Mouse (Mus musculus) lung, postnatal 0 days (tissue): ENCODE results near the gene Btbd10. TPM values are rescaled to one million over a fixed set of nuclear protein-coding genes. Genes with fewer than 3 reads are reported as not detected.

Experiments
- ATAC-seq: fragments of 200-750 bp; cut with Nextera tagmentation; 2 replicates; pipeline ENCODE4 v1.8.0; 2017; ENCODE audit warnings: moderate library complexity
- DNase-seq: peaks from one replicate; pipeline ENCODE4 v3.0.0-alpha.2; 2016; ENCODE audit warnings: low spot score
- H3K27ac ChIP-seq: fragments of 300-500 bp; sonication (generic); 2 replicates; pipeline ENCODE4 v1.5.1; 2014; ENCODE audit warnings: antibody characterized with exemption, mild to moderate bottlenecking, low read length, mixed read lengths
- H3K27me3 ChIP-seq: fragments of 300-500 bp; sonication (generic); replicated peaks from 2 replicates; pipeline ENCODE4 v1.6.1; 2014; ENCODE audit warnings: low read length, mixed read lengths; ENCODE audit not compliant: insufficient read depth
- H3K36me3 ChIP-seq: fragments of 300-500 bp; sonication (generic); 2 replicates; pipeline ENCODE4 v1.6.1; 2014; ENCODE audit warnings: low read length, mixed read lengths; ENCODE audit not compliant: insufficient read depth
- H3K4me1 ChIP-seq: fragments of 300-500 bp; sonication (generic); 2 replicates; pipeline ENCODE4 v1.6.1; 2014; ENCODE audit warnings: antibody characterized with exemption, low read depth, low read length, mixed read lengths; ENCODE audit not compliant: insufficient read depth
- H3K4me2 ChIP-seq: fragments of 300-500 bp; sonication (generic); replicated peaks from 2 replicates; pipeline ENCODE4 v1.6.1; 2014; ENCODE audit warnings: low read depth, mild to moderate bottlenecking, low read length, moderate library complexity, mixed read lengths
- H3K4me3 ChIP-seq: fragments of 300-500 bp; sonication (generic); 2 replicates; pipeline ENCODE4 v1.5.1; 2014; ENCODE audit warnings: low read depth, low read length
- H3K9ac ChIP-seq: fragments of 300-500 bp; sonication (generic); replicated peaks from 2 replicates; pipeline ENCODE4 v1.6.1; 2014; ENCODE audit warnings: low read depth, mild to moderate bottlenecking
- H3K9me3 ChIP-seq: fragments of 300-500 bp; sonication (generic); 2 replicates; pipeline ENCODE4 v1.6.1; 2016; ENCODE audit warnings: low read length, mixed read lengths
- CTCF ChIP-seq: IDR thresholded peaks from 2 replicates; pipeline ENCODE4 v1.5.1; 2016; ENCODE audit warnings: antibody characterized with exemption, mild to moderate bottlenecking
- EP300 ChIP-seq: IDR thresholded peaks from 2 replicates; pipeline ENCODE4 v1.6.1; 2016; ENCODE audit warnings: antibody characterized with exemption, mild to moderate bottlenecking, control low read depth
- WGBS: fragments of 180-500 bp; shearing (Covaris S2); extraction: QIAGEN DNeasy Blood & Tissue Kit; methylation state at CpG from one replicate; pipeline ENCODE4 v1.1.7; 2014; 5-methylcytosine and 5-hydroxymethylcytosine counted together
- polyA plus RNA-seq: library from polyadenylated mRNA; unstranded; fragments of >200 nt; fragmentation: Nextera tagmentation; extraction: Ambion mirVana; gene quantifications from 2 replicates; pipeline ENCODE4 v1.2.1, GENCODE M21; 2015

The Btbd10 gene
- polyA plus RNA-seq, 1 experiment from 2014 or later: 20.8 TPM

DNA sequence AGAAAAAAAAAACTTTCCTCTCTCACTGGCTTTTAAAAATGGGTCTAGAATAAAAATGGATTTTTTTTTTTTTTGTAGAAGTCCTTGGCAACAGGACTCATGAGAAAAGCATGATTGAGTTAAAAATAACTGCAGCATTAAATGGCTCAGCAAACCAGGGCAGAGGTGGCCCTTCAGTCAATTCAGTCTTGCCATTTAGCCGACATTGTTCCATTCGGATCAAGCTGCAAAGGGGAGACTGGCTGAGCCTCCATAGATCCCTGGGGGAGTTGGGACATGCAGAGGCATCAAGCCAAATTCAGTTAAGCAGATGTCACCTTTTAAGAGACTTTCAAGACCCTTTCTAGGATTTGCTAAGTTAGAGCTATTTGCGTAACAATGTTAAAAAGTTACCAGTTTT, 59.1 kb downstream of the Btbd10 start:
- Histone ChIP-seq H3K4me2 (no peak overlapping the region), H3K27ac (no peak overlapping the region), H3K27me3 (no peaks in the 10 kb centered on the region), H3K4me3 (no peak overlapping the region), H3K9ac (no peak overlapping the region), H3K36me3 (0 out of 2 replicates have a peak, but pooled peaks cover 4% of the 10 kb centered on the region), H3K9me3 (no peaks in the 10 kb centered on the region), H3K4me1 (no peaks in the 10 kb centered on the region)
- 78% methylated on average over 3 of the region's 3 CpGs for WGBS
- DNase-seq (no peak), ATAC-seq (no peak)
- TF ChIP-seq EP300: no peak
- no peak for TF ChIP-seq CTCF

DNA sequence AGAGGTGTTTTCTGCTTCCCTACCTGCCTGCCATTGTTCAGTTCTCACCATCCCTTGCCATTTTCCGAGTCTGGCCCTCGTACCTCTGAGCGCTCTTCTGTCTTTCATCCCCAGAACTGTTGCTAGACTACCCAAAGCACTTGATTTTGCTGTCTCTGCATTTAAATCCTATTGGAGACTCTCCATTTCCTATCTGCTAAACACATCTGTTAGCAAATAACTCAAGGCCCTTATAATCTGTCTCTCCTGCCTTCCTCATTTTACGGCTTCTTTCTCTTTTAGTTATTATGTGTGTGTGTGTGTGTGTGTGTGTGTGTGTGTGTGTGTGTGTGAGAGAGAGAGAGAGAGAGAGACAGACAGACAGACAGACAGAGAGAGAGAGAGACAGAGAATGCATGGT, 71.4 kb downstream of the Btbd10 start:
- no peak overlapping the region for H3K9ac ChIP-seq
- WGBS: 76% methylated on average over 4 of the region's 4 CpGs
- no peak overlapping the region for H3K4me3 ChIP-seq
- ATAC-seq: no peak
- H3K36me3 ChIP-seq: peaks cover 20% of the 10 kb centered on the region
- TF ChIP-seq EP300: no peak
- no peak for TF ChIP-seq CTCF
- DNase-seq: no peak
- H3K4me1 ChIP-seq: no peaks in the 10 kb centered on the region
- H3K27ac ChIP-seq: no peak overlapping the region
- no peaks in the 10 kb centered on the region for H3K27me3 ChIP-seq
- no peak overlapping the region for H3K4me2 ChIP-seq
- H3K9me3 ChIP-seq: no peaks in the 10 kb centered on the region

DNA sequence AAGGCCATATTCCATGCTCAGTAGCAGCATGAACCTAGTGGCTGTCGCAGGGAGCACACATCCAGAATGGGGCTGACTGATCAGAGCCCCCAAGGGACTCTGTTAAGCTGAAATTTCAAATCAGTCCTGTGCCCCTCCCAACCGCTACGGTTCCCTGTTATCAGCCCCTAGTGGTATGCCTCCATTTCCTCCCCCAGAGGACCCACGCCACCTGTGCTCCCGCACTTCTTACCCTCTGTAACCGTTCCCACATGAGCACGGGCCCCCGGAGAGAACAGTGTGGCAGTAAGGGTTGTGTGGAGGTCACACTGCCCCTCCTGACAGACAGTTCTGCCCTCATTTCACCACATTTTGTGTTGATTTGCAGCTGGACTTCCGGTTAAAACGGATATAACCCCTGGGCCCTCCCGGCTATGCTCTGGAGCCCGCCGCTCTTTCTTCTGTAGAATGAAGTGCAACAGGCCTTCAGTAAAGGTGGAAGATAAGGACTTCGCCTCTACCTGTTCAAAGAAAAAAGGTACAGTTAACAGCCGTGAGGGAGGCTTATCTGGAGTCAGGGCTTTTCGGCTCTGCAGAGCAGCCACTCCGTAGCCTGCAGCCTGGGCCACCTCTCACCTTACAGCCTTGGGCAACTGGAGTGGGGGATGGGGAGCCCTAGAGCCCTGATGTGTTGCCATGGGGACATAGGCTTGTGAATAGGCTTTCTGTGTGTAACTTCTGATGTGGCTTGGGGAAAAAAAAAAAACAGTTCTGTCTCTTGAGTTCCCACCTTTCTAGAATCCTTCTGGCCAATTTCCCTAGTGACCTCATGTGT, 73.9 kb downstream of the Btbd10 start:
- TF ChIP-seq CTCF: no peak; the same call in 1 of the 2 replicates
- no peak for TF ChIP-seq EP300
- ATAC-seq (no peak), DNase-seq (no peak)
- Histone ChIP-seq H3K36me3 (peaks cover 19% of the 10 kb centered on the region), H3K27ac (no peak overlapping the region), H3K4me3 (no peak overlapping the region), H3K9ac (no peak overlapping the region), H3K27me3 (no peaks in the 10 kb centered on the region), H3K9me3 (no peaks in the 10 kb centered on the region), H3K4me1 (no peaks in the 10 kb centered on the region), H3K4me2 (no peak overlapping the region)
- WGBS: 28% methylated on average over 17 of the region's 17 CpGs

DNA sequence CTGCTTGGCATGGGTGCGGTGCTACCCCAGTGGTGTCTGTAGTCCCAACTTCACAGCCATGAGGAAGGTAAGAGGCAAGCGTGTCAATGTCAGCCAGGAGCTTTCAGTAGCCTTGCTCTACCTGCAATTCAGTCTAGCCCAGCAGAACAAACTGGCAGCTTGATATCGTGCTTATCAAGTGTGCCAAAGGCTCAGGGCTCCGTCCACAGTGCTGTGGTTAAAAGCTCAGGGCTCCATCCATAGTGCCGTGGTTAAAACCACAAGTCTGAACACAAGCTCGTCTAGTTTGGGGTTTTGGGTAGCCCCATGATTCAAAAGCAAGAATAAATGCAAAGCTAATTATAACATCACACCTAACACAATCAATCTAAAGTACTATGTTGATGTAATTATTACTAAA, 74.6 kb downstream of the Btbd10 start:
- DNase-seq: no peak
- H3K27ac ChIP-seq: no peak overlapping the region
- no peaks in the 10 kb centered on the region for H3K4me1 ChIP-seq
- H3K9ac ChIP-seq: no peak overlapping the region
- no peak overlapping the region for H3K4me2 ChIP-seq
- H3K9me3 ChIP-seq: no peaks in the 10 kb centered on the region
- WGBS: 78% methylated on average over 6 of the region's 6 CpGs
- H3K4me3 ChIP-seq: no peak overlapping the region
- peaks cover 19% of the 10 kb centered on the region for H3K36me3 ChIP-seq
- TF ChIP-seq CTCF (no peak), EP300 (no peak)
- H3K27me3 ChIP-seq: no peaks in the 10 kb centered on the region
- no peak for ATAC-seq

DNA sequence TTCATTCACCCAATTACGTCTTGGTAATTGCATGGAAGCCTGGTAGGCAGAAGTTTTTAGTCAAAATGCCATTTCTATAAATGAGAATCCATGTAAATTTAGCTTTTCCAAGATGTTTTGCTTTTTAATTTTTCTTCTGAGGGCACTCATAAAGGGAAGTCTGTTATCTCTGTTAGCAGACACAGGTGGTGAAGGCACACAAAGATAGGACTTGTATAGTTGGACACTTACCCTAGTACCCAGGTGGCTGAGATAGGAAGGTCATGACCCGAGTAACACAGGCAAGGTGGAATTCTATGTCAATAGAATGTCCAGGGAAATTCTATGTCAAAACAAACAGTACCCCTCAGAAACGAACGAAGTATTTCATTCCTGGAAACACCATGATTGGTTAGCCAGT, 77.0 kb downstream of the Btbd10 start:
- WGBS: 56% methylated on average over 4 of the region's 4 CpGs
- Histone ChIP-seq H3K9ac (no peak overlapping the region), H3K27me3 (no peaks in the 10 kb centered on the region), H3K4me3 (no peak overlapping the region), H3K4me2 (no peak overlapping the region), H3K9me3 (no peaks in the 10 kb centered on the region), H3K4me1 (no peaks in the 10 kb centered on the region), H3K36me3 (peaks cover 16% of the 10 kb centered on the region), H3K27ac (no peak overlapping the region)
- ATAC-seq (no peak), DNase-seq (no peak)
- TF ChIP-seq CTCF (no peak), EP300 (no peak)

DNA sequence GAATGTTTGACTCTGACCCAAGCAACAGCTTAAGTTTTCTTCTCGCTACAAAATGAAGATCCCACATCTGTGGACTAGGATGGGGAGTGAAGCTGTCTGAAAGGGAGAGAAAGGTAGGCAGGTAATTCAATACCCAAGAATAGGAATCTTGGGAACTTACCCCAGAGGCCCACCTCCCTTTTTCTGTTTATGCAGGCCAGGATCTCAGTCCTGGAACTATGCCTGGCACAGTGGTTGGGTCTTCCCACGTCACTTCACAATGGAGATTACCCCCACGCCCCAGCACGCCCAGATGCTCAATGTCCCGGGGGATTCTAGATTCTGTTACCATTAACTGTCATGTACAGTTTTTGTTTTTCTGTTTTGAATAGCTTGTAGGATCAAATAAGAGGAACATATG, 77.5 kb downstream of the Btbd10 start:
- 90% methylated on average over 5 of the region's 5 CpGs for WGBS
- no peak overlapping the region for H3K27ac ChIP-seq
- ATAC-seq: no peak

More for the DNA sequence above, 77.5 kb downstream of the Btbd10 start:
- Histone ChIP-seq H3K9ac (no peak overlapping the region), H3K4me3 (no peak overlapping the region), H3K4me1 (no peaks in the 10 kb centered on the region), H3K36me3 (peaks cover 16% of the 10 kb centered on the region), H3K27me3 (no peaks in the 10 kb centered on the region), H3K4me2 (no peak overlapping the region), H3K9me3 (no peaks in the 10 kb centered on the region)
- DNase-seq: no peak
- TF ChIP-seq EP300 (no peak), CTCF (no peak)
